Mouse (Mus musculus): ENCODE results near the gene Ergic2.

Gene Ergic2

GRCm38 (mm10) chr6:148211897-148212680, at the start of gene Ergic2:
Gene Ergic2, minus strand, starts transcription at chr6:148212374.
- DNase-seq = peak; percentile 98

DNA sequence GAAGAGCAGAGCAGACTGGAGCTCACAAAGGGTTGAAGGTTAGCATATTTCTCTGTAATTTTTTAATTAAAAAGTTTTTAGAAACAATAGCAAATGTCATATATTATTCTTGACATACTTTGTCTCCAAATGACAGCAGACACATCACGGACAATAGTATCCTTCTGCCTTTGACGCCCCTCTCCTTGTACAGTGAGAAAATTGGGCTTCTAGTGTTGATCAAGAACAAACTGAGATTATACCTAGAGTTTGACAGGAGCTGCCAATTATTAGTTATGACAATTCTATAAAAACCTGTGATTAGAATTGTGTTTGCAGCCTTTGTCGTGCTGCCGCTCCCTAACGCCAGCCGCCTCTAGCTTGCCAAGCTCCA, 48.5 kb upstream of the Ergic2 start:
- no peak for DNase-seq

DNA sequence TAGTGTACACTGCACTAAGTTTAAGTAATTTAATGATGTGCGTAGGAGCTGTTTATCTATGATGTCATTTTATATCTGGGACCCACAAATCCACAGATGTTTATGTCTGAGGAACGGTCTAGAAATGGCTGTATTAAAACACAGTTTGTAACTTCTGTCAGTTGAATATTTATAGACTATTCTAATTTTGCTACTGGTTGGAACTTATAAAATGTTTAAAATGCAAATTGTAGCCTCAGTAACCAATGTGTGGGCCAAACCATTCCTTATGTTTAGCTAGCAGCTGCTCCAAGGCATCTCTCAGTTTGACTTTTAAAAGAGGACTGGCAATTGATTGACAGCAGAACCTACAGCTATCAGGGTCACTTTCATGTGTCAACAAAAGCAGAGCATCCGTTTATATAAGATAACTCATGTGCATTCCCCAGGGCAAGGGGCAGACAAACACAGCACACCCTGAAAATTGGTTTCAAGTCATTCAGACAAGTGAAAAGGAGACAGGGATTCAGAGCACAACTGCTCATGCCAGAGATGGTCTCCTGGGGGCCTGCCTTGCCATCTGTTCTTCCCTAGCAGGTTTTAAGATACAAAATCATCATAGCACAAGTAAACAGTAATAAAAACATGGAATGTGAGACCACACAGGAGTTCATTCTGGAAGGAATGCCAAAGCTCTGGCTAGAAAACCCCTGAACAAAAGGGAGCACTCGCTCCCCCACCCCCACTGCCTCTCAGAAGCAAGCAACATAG, 48.0 kb upstream of the Ergic2 start:
- peak; percentile 32 for DNase-seq

- no peak for DNase-seq
These were observed 46.9 kb upstream of the Ergic2 start for GRCm38 (mm10) chr6:148259074-148259473.

- no peak for DNase-seq
These were observed 45.6 kb upstream of the Ergic2 start for GRCm38 (mm10) chr6:148257805-148258204.

DNA sequence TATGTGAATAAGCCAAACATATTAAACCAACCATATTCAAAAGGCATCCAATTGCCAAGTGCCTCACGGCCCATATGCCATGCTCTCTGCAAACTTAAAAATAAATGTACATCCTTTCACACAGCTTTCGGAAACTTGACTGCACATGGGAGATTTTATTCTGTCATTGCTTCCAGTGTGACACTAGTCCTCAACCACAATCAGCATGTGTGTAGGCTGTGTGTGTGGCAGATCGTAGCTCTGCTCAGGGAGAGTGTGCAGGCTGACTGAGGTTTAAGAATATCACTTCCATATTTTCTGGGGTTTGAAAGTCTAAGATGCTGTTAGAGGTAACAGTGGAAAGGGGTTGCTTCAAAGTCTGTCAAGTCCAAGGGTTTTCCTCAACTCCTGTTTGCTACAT, 43.9 kb upstream of the Ergic2 start:
- DNase-seq = no peak

GRCm38 (mm10) chr6:148255395-148256053, 43.4 kb upstream of the Ergic2 start:
- no peak for DNase-seq

- no peak for DNase-seq
These were observed 37.0 kb upstream of the Ergic2 start for GRCm38 (mm10) chr6:148249221-148249620.

DNA sequence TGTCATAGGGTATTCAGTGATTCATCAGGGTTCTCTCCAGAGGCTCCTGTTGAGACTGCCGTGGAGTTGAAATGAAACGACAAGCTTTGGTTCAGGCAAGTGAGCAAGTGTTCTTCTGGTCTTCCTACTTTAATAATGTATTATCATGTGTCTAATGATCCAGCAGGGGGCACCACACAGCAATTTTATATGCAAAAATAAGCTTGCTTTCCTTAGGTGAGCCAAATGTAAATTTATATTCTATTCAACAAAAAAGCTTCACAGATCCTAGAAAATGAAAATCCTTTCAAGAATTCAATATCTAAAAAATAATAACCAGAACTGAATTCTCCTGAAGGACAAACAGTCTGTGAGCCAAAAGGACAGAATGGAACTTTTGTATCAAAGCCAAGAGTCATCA, 36.5 kb upstream of the Ergic2 start:
- peak; percentile 81 for DNase-seq

DNA sequence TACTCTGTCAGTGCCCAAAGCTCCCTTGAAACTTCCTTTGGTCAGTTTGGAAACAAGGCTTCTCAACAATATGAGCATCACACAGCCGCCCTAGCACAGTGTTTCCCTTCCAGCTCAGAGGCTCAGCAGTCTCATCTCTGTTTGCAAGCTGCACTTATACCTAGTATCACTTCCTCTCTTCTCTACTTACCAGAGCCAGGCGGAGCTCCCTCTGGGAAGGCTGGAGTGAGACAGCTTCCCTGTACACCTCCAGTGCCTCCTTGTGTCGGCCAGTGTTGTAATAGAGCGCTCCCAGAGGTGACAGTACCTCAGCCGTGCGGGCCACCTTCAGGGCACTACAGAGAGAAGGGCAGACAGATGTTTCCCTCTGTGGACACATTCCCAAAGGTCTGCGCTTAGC, 34.4 kb upstream of the Ergic2 start:
- DNase-seq = no peak

DNA sequence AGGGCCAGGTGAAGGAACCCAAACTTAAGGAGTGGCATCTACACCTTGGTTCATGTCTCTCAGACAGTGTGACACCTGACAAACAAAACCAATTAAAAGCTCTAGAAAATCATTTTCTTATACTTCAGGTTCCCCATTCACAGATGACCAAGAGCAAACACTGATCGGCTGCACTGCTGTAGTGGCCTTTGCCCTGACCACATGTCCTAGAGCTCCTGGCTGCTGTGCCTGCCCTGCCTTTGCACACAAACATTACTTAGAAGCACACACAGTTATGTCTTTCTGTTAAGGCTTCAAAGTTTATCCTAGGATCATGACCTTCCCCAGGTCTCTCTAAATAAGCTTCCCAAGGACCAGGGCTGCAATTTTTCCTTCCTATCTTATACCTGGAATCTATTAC, 32.7 kb upstream of the Ergic2 start:
- no peak for DNase-seq

DNA sequence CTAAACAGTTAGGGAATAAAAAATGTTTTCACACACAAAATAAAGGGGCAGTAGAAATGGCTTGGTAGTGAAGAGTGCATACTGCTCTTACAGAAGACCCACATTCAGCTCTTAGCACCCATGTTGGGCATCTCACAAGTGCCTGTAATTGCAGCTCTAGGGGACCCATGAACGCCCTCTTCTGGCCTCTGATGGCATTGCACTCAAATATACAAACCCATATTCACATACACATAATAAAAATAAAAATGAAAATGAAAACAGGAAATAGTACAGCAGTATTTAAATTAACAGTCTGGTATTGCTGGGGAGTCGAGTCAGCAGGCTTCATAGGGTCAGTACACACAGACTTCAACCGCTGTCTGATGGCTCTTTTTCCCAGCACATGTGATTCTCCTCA, 30.1 kb upstream of the Ergic2 start:
- no peak for DNase-seq

DNA sequence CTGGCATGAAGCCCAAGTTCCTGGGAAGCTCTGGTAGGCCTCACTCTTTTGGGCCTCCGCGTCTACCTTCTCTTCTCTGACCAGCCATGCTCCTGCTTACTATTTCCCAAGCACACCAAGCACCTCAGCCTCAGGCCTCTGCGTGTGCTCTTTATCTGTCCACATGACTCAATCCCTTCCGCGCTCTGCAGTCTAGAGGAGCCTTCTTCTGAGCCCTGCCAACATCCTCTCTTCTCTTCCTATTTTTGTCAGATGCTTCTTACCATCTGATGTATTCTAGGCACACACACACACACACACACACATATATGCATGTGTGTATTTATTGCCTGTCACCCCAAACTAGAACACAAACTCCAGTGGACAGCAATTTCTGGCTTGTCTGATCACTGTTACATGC, 29.5 kb upstream of the Ergic2 start:
- DNase-seq = no peak

- DNase-seq = no peak
These were observed 27.1 kb upstream of the Ergic2 start for GRCm38 (mm10) chr6:148239311-148239710.

GRCm38 (mm10) chr6:148237453-148237852, 25.3 kb upstream of the Ergic2 start:
- no peak for DNase-seq

DNA sequence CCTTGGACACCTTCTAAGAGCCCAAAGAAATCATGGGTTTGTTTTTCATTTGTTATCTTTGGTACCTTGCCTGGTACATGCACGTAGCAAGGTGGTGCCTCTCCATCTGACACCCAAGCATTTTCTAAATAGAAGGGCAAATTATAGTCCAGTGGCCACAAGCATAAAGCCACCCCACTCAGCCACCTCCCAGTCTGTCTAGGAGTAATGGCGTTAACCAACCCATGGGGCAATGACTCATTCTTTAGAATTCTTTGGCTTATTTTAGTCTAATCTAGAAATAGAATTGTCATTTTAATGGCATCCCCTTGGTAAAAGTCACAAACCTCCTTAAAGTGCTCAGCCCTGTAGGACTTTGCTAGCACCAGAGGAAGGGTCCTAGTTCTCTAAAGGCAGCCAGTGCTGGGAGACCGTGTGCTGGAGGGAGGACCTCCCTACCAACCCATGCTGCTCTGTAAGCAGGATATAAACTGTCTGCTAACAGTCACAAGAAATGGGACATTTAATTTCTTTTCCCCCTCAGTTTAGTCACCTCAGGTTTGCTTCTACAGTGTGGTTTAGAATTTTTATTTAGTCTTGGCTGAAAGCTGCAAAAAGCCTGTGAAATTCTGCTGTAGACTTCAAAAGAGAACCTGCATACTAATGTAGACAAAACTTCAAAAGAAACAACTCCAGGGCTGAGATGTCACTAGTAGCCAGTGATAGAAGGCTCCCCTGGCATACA, 22.1 kb upstream of the Ergic2 start:
- no peak for DNase-seq

GRCm38 (mm10) chr6:148227542-148227941, 15.4 kb upstream of the Ergic2 start:
- no peak for DNase-seq

DNA sequence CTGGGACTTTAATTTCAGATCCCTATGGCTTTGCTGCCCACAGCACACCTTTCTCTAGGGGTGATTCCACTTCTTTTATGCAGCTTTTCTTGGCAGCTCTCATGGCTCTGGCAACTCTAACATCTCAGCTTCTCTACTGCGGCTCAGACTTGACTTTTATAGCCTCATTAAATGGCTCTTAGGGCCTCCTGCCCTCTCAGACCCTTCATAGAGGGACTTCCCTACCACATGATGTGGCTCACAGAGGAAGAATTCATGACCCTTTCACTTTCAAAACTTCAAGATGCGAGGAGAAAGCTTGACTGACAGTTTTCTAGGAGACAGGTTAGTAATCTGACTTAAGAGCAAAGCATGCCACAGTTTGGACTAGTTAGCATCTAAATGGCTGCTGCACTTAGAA, 10.5 kb upstream of the Ergic2 start:
- DNase-seq = no peak

DNA sequence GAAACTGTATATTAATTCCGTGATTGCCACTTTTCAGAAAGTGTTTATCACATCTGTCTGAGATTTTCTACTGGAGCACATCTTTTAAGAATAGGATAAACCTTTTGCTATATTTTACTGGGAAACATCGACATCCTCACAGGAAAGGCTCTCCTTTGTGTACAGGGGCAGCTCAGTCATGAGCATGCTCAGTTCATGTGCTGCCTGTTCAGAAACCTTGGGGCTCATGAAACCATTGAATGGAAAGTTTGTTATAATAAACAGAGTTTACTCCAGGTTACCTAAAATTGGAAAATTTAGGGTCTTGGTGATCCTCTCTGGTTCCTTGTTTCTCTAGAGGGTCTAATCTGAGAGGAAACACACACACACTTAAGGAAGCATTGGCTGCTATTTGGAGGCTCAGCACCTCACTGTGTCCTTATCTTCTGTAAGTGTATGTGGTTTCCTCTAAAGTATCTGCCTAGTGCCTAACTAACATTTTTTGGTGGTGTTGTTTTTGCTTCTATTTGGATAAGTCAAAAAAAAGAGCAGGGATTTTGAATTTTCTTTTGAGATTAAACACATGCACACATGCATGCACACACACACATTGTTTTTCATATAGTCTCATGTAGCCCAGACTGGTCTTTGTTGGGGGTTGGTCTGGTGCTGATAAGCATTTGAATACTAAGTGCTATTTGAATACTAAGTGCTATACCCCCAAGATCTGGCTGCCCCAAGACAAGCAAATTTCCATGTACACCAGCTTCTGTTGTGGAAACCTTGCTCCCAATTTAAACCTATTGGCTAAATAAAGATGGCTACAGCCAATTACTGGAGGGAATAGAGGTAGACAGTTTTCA, 6.3 kb upstream of the Ergic2 start:
- DNase-seq = no peak

DNA sequence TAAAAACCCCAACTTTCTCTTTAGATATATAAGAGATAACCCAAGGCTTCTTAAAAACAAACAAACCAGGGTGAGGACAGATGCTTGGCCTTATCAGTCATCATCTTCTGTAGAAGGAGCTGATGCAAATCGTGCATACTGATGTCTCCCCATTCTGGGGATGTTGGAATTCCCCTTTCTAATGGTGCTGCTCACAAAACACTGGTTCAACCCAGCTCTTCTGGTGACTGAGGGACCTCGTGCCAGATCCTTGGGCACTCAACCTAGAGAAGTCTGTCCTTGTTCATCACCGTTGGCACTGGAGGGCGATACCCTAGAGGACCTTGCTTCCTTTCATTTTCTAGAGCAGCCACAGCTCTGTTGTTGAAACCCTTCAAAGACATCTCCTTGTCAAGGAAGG, 4.6 kb upstream of the Ergic2 start:
- no peak for DNase-seq

- peak; percentile 65 for DNase-seq
These were observed 2.6 kb upstream of the Ergic2 start for GRCm38 (mm10) chr6:148214765-148215164.

DNA sequence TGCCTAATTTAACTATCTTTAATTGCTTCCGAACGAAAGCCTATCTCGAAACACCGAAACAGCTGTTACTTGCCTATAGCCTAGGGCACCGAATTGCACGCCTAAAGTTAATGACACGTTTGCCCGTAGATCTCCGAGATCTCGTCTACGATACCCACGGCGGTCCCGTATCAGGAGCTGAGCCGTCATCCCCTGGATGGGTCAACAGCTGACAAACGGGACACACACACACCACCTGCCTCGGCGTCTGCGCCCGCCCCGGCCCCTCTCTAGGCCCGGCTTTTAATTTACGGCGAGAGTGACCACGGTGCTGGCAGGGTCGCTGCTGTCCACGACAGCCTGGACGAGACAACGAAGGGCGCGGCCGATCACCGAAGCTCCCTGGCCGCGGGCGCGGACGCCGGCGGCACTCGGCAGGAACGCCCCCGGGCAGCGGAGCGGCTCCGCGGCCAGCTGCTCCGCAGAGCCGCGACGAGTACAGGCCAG, 740 bp downstream of the Ergic2 start:
- no peak for DNase-seq

All from kidney, postnatal 10 days (tissue).